Mouse (Mus musculus) liver, postnatal 0 days (tissue): ENCODE data around the gene Tmem161a. TPM values are rescaled to one million over a fixed set of nuclear protein-coding genes. Genes with fewer than 3 reads are reported as not detected.

Source experiments
- ATAC-seq: fragments of 200-750 bp; cut with Nextera tagmentation; 2 replicates; pipeline ENCODE4 v1.8.0; 2017; ENCODE audit warnings: mild to moderate bottlenecking, moderate library complexity
- DNase-seq: peaks from one replicate; pipeline ENCODE4 v3.0.0-alpha.2; 2016
- H3K27ac ChIP-seq: fragments of 300-500 bp; sonication (generic); 2 replicates; pipeline ENCODE4 v1.5.1; 2014; ENCODE audit warnings: antibody characterized with exemption, moderate library complexity, mild to moderate bottlenecking, low read depth
- H3K27me3 ChIP-seq: fragments of 300-500 bp; sonication (generic); 2 replicates; pipeline ENCODE4 v1.6.1; 2014; ENCODE audit warnings: low read length, control low read depth, mixed read lengths; ENCODE audit not compliant: insufficient read depth
- H3K36me3 ChIP-seq: fragments of 300-500 bp; sonication (generic); replicated peaks from 2 replicates; pipeline ENCODE4 v1.6.1; 2014; ENCODE audit warnings: mild to moderate bottlenecking, control low read depth, low read length, moderate library complexity, mixed read lengths; ENCODE audit not compliant: insufficient read depth
- H3K4me1 ChIP-seq: fragments of 300-500 bp; sonication (generic); 2 replicates; pipeline ENCODE4 v1.6.1; 2014; ENCODE audit warnings: antibody characterized with exemption, mild to moderate bottlenecking, control low read depth; ENCODE audit not compliant: insufficient read depth
- H3K4me2 ChIP-seq: fragments of 300-500 bp; sonication (generic); 2 replicates; pipeline ENCODE4 v1.6.1; 2014; ENCODE audit warnings: low read depth, mild to moderate bottlenecking, low read length, moderate library complexity, mixed read lengths
- H3K4me3 ChIP-seq: fragments of 300-500 bp; sonication (generic); 2 replicates; pipeline ENCODE4 v1.5.1; 2014; ENCODE audit warnings: low read depth, low read length
- H3K9ac ChIP-seq: fragments of 300-500 bp; sonication (generic); replicated peaks from 2 replicates; pipeline ENCODE4 v1.6.1; 2014; ENCODE audit warnings: mild to moderate bottlenecking, moderate library complexity
- H3K9me3 ChIP-seq: fragments of 300-500 bp; sonication (generic); 2 replicates; pipeline ENCODE4 v1.6.1; 2016; ENCODE audit warnings: mild to moderate bottlenecking, control low read depth, low read length, mixed read lengths
- CTCF ChIP-seq: sonication (generic); IDR thresholded peaks from 2 replicates; pipeline ENCODE4 v1.5.1; 2016; ENCODE audit warnings: antibody characterized with exemption, low read depth
- EP300 ChIP-seq: IDR thresholded peaks from 2 replicates; pipeline ENCODE4 v1.6.1; 2016; ENCODE audit warnings: antibody characterized with exemption, low read depth, mild to moderate bottlenecking
- WGBS: fragments of 180-500 bp; shearing (Covaris S2); extraction: QIAGEN DNeasy Blood & Tissue Kit; methylation state at CpG from one replicate; pipeline ENCODE4 v1.1.7; 2014; ENCODE audit not compliant: insufficient replicate concordance; 5-methylcytosine and 5-hydroxymethylcytosine counted together
- polyA plus RNA-seq: library from polyadenylated mRNA; unstranded; fragments of >200 nt; fragmentation: Nextera tagmentation; extraction: Ambion mirVana; gene quantifications from 2 replicates; pipeline ENCODE4 v1.2.1, GENCODE M21; 2015

Gene Tmem161a
- 17.3 and 20.2 TPM in 2 replicates for polyA plus RNA-seq

DNA sequence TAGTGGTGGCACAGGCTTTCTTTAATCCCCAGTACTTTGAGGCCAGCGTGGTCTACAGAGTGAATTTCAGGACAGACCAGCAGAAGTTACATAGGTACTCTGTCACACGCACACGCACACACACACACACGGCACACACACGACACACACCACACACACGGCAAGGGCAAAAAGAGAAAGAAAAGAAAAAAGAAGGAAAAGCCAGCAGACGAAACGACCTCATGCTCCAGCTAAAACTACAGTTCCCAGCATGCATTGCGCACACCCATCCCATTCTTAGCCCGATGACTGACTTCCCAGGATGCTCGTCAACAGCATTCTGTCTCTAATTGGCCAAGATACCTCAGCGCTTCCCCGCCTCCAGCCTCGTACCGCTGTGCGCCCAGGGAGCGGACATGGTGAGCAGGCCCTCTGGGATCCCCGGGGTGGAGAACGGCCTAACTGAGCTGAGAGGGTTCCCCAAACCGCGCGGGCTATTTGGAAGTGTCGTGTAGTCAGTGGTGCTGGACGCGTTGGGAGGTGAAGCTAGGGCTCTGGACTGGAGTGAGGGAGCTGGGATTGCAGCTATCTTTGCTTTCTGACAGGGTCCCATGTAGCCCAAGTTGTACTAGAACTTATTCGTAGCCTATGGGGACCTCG lies at the start of gene Tmem161a:
TSS of gene Tmem161a (plus strand) at position 314 of the 639 bp plus-strand sequence.
- H3K9me3 ChIP-seq = no peaks in the 10 kb centered on the region
- 2% methylated on average over 27 of the region's 27 CpGs for WGBS
- no peak for TF ChIP-seq EP300
- no peak for TF ChIP-seq CTCF
- ATAC-seq = peak; percentile 93
- H3K27me3 ChIP-seq = no peaks in the 10 kb centered on the region
- peaks cover 33% of the 10 kb centered on the region for H3K4me1 ChIP-seq
- peak; percentile 91 for DNase-seq
- no peaks in the 10 kb centered on the region for H3K36me3 ChIP-seq
- H3K4me2 ChIP-seq = peak within 1 kb of the TSS; percentile 80
- H3K27ac ChIP-seq = peak within 1 kb of the TSS; percentile 84
- H3K9ac ChIP-seq = peak within 1 kb of the TSS; percentile 79
- H3K4me3 ChIP-seq = peak within 1 kb of the TSS; percentile 76

DNA sequence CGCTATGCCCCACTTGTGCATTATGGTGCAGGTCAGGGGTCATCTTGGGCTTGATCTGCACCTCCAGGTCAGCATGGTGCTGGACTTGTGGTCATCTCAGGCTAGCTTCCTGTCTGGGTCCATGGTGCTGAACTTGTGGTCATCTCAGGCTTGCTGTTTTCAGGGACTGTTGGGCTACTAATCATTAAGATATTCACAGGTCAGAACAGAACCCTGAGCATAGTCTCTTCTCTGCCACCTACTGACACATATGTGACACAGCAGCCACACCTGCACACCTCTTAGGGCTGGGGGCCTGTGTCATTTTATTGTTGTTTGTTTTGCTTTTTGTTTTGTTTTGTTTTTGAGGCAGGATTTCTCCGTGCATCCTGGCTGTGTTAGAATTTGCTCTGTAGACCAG lies 49.3 kb upstream of the Tmem161a start:
- no peak overlapping the region for H3K4me2 ChIP-seq
- no peaks in the 10 kb centered on the region for H3K4me1 ChIP-seq
- WGBS = 48% methylated on average over 2 of the region's 2 CpGs
- no peak overlapping the region for H3K9ac ChIP-seq
- ATAC-seq = no peak
- TF ChIP-seq EP300 = no peak
- peak; percentile 69 for TF ChIP-seq CTCF
- no peak for DNase-seq
- peaks cover 32% of the 10 kb centered on the region for H3K27me3 ChIP-seq
- no peaks in the 10 kb centered on the region for H3K36me3 ChIP-seq
- no peak overlapping the region for H3K27ac ChIP-seq
- no peaks in the 10 kb centered on the region for H3K9me3 ChIP-seq
- H3K4me3 ChIP-seq = no peak overlapping the region

- 58% methylated on average over 8 of the region's 8 CpGs for WGBS
- H3K9ac ChIP-seq = no peak overlapping the region
- H3K9me3 ChIP-seq = no peaks in the 10 kb centered on the region
- peaks cover 19% of the 10 kb centered on the region; the same call in 1 of the 2 replicates for H3K27me3 ChIP-seq
- peaks cover 8% of the 10 kb centered on the region for H3K4me1 ChIP-seq
- no peak for TF ChIP-seq EP300
- TF ChIP-seq CTCF = no peak
- no peak overlapping the region for H3K27ac ChIP-seq
- DNase-seq (no peak), ATAC-seq (no peak)
- no peaks in the 10 kb centered on the region for H3K36me3 ChIP-seq
- H3K4me3 ChIP-seq = no peak overlapping the region
- H3K4me2 ChIP-seq = no peak overlapping the region
Measured at GRCm38 (mm10) chr8:70124992-70125391, 47.2 kb upstream of the Tmem161a start.

GRCm38 (mm10) chr8:70128435-70128834 lies 43.7 kb upstream of the Tmem161a start:
- no peak for DNase-seq
- no peak for TF ChIP-seq EP300
- TF ChIP-seq CTCF = no peak
- Histone ChIP-seq H3K27ac (no peak overlapping the region), H3K4me3 (no peak overlapping the region), H3K27me3 (no peaks in the 10 kb centered on the region), H3K9me3 (no peaks in the 10 kb centered on the region), H3K4me2 (no peak overlapping the region), H3K9ac (no peak overlapping the region), H3K36me3 (no peaks in the 10 kb centered on the region; the same call in 1 of the 2 replicates), H3K4me1 (peaks cover 17% of the 10 kb centered on the region)
- ATAC-seq = no peak
- WGBS = 81% methylated on average over 3 of the region's 3 CpGs

DNA sequence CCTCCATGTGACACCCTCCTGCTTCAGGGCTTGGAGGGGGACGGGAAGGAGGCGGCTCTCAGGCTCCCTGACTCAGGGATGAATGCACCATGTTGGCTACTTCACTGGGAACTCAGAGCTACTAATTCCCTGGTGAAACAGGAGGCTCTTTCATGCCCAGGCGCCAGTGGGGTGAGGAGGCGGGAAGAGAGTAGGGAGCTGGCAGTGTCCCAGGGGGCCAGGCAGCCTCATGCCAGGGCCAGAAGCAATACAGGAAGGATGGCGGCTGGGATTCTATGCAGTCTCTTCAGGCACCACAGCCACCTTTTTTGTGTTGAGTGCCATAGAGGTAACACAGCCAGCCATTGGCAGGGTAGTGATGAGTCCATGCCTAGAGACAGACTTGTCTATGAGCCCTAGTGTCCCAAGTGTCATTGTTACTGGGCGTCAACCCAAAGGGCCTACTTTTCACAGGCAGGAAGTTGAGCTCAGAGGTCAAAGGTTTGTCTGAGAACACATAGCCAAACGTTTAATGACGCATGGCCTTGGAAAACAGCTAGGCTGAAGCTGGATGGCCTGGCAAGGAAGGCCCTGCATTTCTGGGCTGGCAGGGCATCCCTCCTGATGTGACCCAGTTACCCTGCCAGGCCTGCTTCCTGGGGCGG lies 42.7 kb upstream of the Tmem161a start:
- no peak overlapping the region for H3K4me3 ChIP-seq
- no peaks in the 10 kb centered on the region for H3K27me3 ChIP-seq
- H3K36me3 ChIP-seq = peaks cover 6% of the 10 kb centered on the region
- WGBS = 71% methylated on average over 9 of the region's 9 CpGs
- DNase-seq (no peak), ATAC-seq (peak; percentile 43)
- H3K4me1 ChIP-seq = peaks cover 17% of the 10 kb centered on the region
- TF ChIP-seq CTCF (no peak), EP300 (no peak)
- no peaks in the 10 kb centered on the region for H3K9me3 ChIP-seq
- peak overlapping the region; percentile 34 for H3K27ac ChIP-seq
- H3K4me2 ChIP-seq = no peak overlapping the region
- H3K9ac ChIP-seq = no peak overlapping the region

GRCm38 (mm10) chr8:70130066-70130465 lies 42.1 kb upstream of the Tmem161a start:
- no peak for DNase-seq
- 84% methylated on average over 3 of the region's 3 CpGs for whole genome bisulfite sequencing

More at GRCm38 (mm10) chr8:70130066-70130465, 42.1 kb upstream of the Tmem161a start:
- H3K9ac ChIP-seq = no peak overlapping the region
- no peak overlapping the region for H3K4me3 ChIP-seq
- no peaks in the 10 kb centered on the region for H3K27me3 ChIP-seq
- no peak overlapping the region for H3K4me2 ChIP-seq
- ATAC-seq = no peak
- no peaks in the 10 kb centered on the region for H3K9me3 ChIP-seq
- H3K4me1 ChIP-seq = peaks cover 17% of the 10 kb centered on the region
- TF ChIP-seq CTCF (no peak), EP300 (no peak)
- H3K27ac ChIP-seq = 0 out of 2 replicates have a peak overlapping the region, but pooled peaks have one; percentile 29
- peaks cover 7% of the 10 kb centered on the region for H3K36me3 ChIP-seq
